21 mouse cellular contexts compared by ENCODE assay signal in the genomic region with DNA sequence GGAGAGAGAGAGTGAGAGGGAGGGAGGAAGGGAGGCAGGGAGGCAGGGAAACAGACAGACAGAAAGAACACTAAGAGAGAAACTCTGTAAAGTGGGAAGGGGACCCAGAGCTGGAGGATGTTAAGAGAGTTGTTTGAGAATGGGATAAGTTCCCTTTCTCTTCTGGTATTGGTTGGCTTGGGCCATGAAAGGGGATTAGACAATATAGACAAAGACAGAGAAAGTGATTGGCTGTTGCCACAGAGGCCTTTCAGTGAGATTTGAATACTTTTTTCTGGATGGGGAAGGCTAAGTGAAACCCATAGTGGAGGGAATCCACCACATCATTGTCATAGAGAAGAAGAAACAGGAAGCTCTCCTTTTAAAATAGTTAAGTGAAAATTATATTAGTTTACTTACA. TPM values are rescaled to one million over a fixed set of nuclear protein-coding genes. Genes with fewer than 3 reads are reported as not detected.
A peak's percentile ranks its signal among the peaks of the same experiment; 100 is the strongest.
DNase-seq lines count a peak whose midpoint lies in the region; ATAC-seq and TF ChIP-seq lines count a peak whose summit lies in the region.
"Had no signal": no experiment of that assay in that cellular context is flagged by ENCODE, and none has a peak within 500 bp of the region (broad histone marks: within the 10 kb centered on the region; RNA-seq: fewer than 3 reads in every experiment).

No protein-coding gene starts in this region.

- TF ChIP-seq CTCF in MEL (IDR thresholded peaks at IDR 0.05 in 2 of 3, conservative IDR thresholded peaks at IDR 0.05 in 1 of 3; ENCODE audit: control insufficient read depth in 1 of 3, insufficient read depth in 1 of 3, low read depth in 2 of 3, low read length in 3 of 3, poor library complexity in 1 of 3, severe bottlenecking in 1 of 3) = no peak

- no peak overlapping the region for H3K9ac ChIP-seq in midbrain, embryonic 13.5 days (replicated peaks)
- no peak overlapping the region for H3K9ac ChIP-seq in midbrain, embryonic 12.5 days (replicated peaks)
- H3K9ac ChIP-seq in midbrain, embryonic 16.5 days (ENCODE audit: low read depth, low read length) = no peak overlapping the region
- no peak overlapping the region for H3K9ac ChIP-seq in MEL (ENCODE audit: control insufficient read depth, low read depth, low read length, poor library complexity, severe bottlenecking)
- H3K9ac ChIP-seq: embryonic facial prominence, embryonic 12.5 days; forebrain, embryonic 12.5 days had no signal

- no peak for TF ChIP-seq RAD21 in MEL (IDR thresholded peaks at IDR 0.05; ENCODE audit: low read depth, low read length)

- no peak for ATAC-seq in midbrain, embryonic 13.5 days
- peak; percentile 78; the same call in 1 of the 2 replicates for ATAC-seq in midbrain, embryonic 12.5 days (ENCODE audit: low FRiP score, low read depth)
- ATAC-seq in midbrain, embryonic 16.5 days = no peak
- ATAC-seq: forebrain, embryonic 14.5 days; forebrain, embryonic 16.5 days had no signal

- TF ChIP-seq POLR2A in MEL (IDR thresholded peaks at IDR 0.05; ENCODE audit: control insufficient read depth in 1 of 2, insufficient read depth in 1 of 2, low read depth in 1 of 2, low read length in 2 of 2, poor library complexity in 1 of 2) = no peak

- no peaks in the 10 kb centered on the region for H3K36me3 ChIP-seq in midbrain, embryonic 10.5 days
- no peaks in the 10 kb centered on the region for H3K36me3 ChIP-seq in midbrain, embryonic 13.5 days
- H3K36me3 ChIP-seq in midbrain, embryonic 12.5 days = no peaks in the 10 kb centered on the region
- no peaks in the 10 kb centered on the region for H3K36me3 ChIP-seq in midbrain, embryonic 16.5 days (ENCODE audit: control insufficient read depth, insufficient read depth, low read length)
- no peaks in the 10 kb centered on the region for H3K36me3 ChIP-seq in MEL (ENCODE audit: control insufficient read depth in 1 of 2, insufficient read depth in 2 of 2, low read length in 2 of 2)
- H3K36me3 ChIP-seq: embryonic facial prominence, embryonic 10.5 days; embryonic facial prominence, embryonic 12.5 days; forebrain, embryonic 12.5 days; G1E had no signal

- H3K79me2 ChIP-seq in MEL (ENCODE audit: control insufficient read depth, insufficient read depth, low read length, poor library complexity) = no peaks in the 10 kb centered on the region

- no peak for TF ChIP-seq EP300 in MEL (IDR thresholded peaks at IDR 0.05; ENCODE audit: low read depth in 1 of 2, low read length in 2 of 2)

- peaks cover 12% of the 10 kb centered on the region for H3K4me1 ChIP-seq in midbrain, embryonic 10.5 days
- no peaks in the 10 kb centered on the region for H3K4me1 ChIP-seq in midbrain, embryonic 13.5 days (replicated peaks)
- H3K4me1 ChIP-seq in midbrain, embryonic 12.5 days = peaks cover 5% of the 10 kb centered on the region; the same call in 1 of the 2 replicates
- H3K4me1 ChIP-seq in midbrain, embryonic 16.5 days (ENCODE audit: control insufficient read depth, insufficient read depth, low read length) = no peaks in the 10 kb centered on the region
- H3K4me1 ChIP-seq in MEL (ENCODE audit: control insufficient read depth in 1 of 2, insufficient read depth in 2 of 2, low read length in 2 of 2) = no peaks in the 10 kb centered on the region
- H3K4me1 ChIP-seq: embryonic facial prominence, embryonic 12.5 days had no signal

- no peaks in the 10 kb centered on the region for H3K9me3 ChIP-seq in midbrain, embryonic 10.5 days (replicated peaks)
- H3K9me3 ChIP-seq in midbrain, embryonic 13.5 days = no peaks in the 10 kb centered on the region
- H3K9me3 ChIP-seq in midbrain, embryonic 12.5 days = no peaks in the 10 kb centered on the region
- no peaks in the 10 kb centered on the region for H3K9me3 ChIP-seq in midbrain, embryonic 16.5 days (replicated peaks; ENCODE audit: control insufficient read depth, low read length, poor library complexity, severe bottlenecking)
- no peaks in the 10 kb centered on the region for H3K9me3 ChIP-seq in MEL (replicated peaks; ENCODE audit: insufficient read depth, low read length)
- H3K9me3 ChIP-seq: embryonic facial prominence, embryonic 10.5 days; embryonic facial prominence, embryonic 12.5 days; forebrain, embryonic 12.5 days; G1E had no signal

- H3K4me3 ChIP-seq in midbrain, embryonic 10.5 days = no peak overlapping the region
- no peak overlapping the region for H3K4me3 ChIP-seq in midbrain, embryonic 13.5 days (replicated peaks)
- H3K4me3 ChIP-seq in midbrain, embryonic 12.5 days = no peak overlapping the region
- no peak overlapping the region for H3K4me3 ChIP-seq in midbrain, embryonic 16.5 days (ENCODE audit: low read depth, low read length)
- peak overlapping the region in 1 of 2 experiments; percentile 29; a peak in 1 of 4 replicates for H3K4me3 ChIP-seq in MEL (ENCODE audit: control insufficient read depth in 1 of 2, insufficient read depth in 1 of 2, low read depth in 2 of 2, low read length in 2 of 2)
- H3K4me3 ChIP-seq: embryonic facial prominence, embryonic 10.5 days; embryonic facial prominence, embryonic 12.5 days; forebrain, embryonic 12.5 days had no signal

- no peaks in the 10 kb centered on the region for H3K27me3 ChIP-seq in midbrain, embryonic 10.5 days (ENCODE audit: low read depth, poor library complexity, severe bottlenecking)
- H3K27me3 ChIP-seq in midbrain, embryonic 13.5 days = no peaks in the 10 kb centered on the region
- H3K27me3 ChIP-seq in midbrain, embryonic 12.5 days = no peaks in the 10 kb centered on the region
- no peaks in the 10 kb centered on the region for H3K27me3 ChIP-seq in midbrain, embryonic 16.5 days (ENCODE audit: control insufficient read depth, insufficient read depth, low read depth, low read length)
- H3K27me3 ChIP-seq in MEL (ENCODE audit: control insufficient read depth in 1 of 2, insufficient read depth in 2 of 2, low read length in 2 of 2) = no peaks in the 10 kb centered on the region; a peak in 1 of 4 replicates
- H3K27me3 ChIP-seq: embryonic facial prominence, embryonic 12.5 days; forebrain, embryonic 12.5 days had no signal

- no peak overlapping the region for H3K4me2 ChIP-seq in midbrain, embryonic 13.5 days (replicated peaks)
- no peak overlapping the region for H3K4me2 ChIP-seq in midbrain, embryonic 12.5 days (replicated peaks)
- H3K4me2 ChIP-seq in midbrain, embryonic 16.5 days (ENCODE audit: low read length) = no peak overlapping the region
- H3K4me2 ChIP-seq: embryonic facial prominence, embryonic 12.5 days; forebrain, embryonic 12.5 days had no signal

- DNase-seq in midbrain, embryonic 10.5 days (ENCODE audit: low spot score) = no peak
- DNase-seq in MEL (ENCODE audit: low read depth, low spot score) = peak; percentile 4
- DNase-seq in adrenal gland, postnatal 36 days = no peak
- no peak for DNase-seq in cerebellum, adult 11-12 months
- DNase-seq: adrenal gland, adult 2 months; adrenal gland, postnatal 10 days; adrenal gland, postnatal 25 days; cerebellum, adult 11 months; cerebellum, adult 2 months; cerebellum, adult 9-10 months; cerebellum, postnatal 10 days; cerebellum, postnatal 25 days had no signal

- H3K27ac ChIP-seq in midbrain, embryonic 10.5 days (replicated peaks) = peak overlapping the region; percentile 50; the same call in 1 of the 2 replicates
- H3K27ac ChIP-seq in midbrain, embryonic 13.5 days = no peak overlapping the region
- no peak overlapping the region for H3K27ac ChIP-seq in midbrain, embryonic 12.5 days (replicated peaks)
- H3K27ac ChIP-seq in midbrain, embryonic 16.5 days (ENCODE audit: low read length) = no peak overlapping the region
- H3K27ac ChIP-seq in MEL (ENCODE audit: control insufficient read depth, low read depth, low read length) = no peak overlapping the region
- H3K27ac ChIP-seq: embryonic facial prominence, embryonic 10.5 days; embryonic facial prominence, embryonic 12.5 days; forebrain, embryonic 12.5 days had no signal

TF ChIP-seq in MEL, 35 proteins besides CTCF, POLR2A, EP300 and RAD21:
- TF ChIP-seq TCF12 (IDR thresholded peaks at IDR 0.05; ENCODE audit: low read depth, low read length) (no peak), MEF2A (IDR thresholded peaks at IDR 0.05; ENCODE audit: extremely low read depth, insufficient replicate concordance, low read depth, low read length, poor library complexity, severe bottlenecking) (no peak), RCOR1 (IDR thresholded peaks at IDR 0.05; ENCODE audit: low read depth, low read length) (no peak), USF1 (IDR thresholded peaks at IDR 0.05; ENCODE audit: low read depth, low read length) (no peak), KAT2A (conservative IDR thresholded peaks at IDR 0.05; ENCODE audit: low read depth, low read length) (no peak), ZC3H11A (IDR thresholded peaks at IDR 0.05; ENCODE audit: low read depth, low read length) (no peak), ELF1 (IDR thresholded peaks at IDR 0.05; ENCODE audit: low read depth, low read length) (no peak), TBP (IDR thresholded peaks at IDR 0.05; ENCODE audit: low read depth, low read length) (no peak), ZMIZ1 (IDR thresholded peaks at IDR 0.05; ENCODE audit: low read depth, low read length) (no peak), SIN3A (IDR thresholded peaks at IDR 0.05; ENCODE audit: low read length) (no peak), MAZ (IDR thresholded peaks at IDR 0.05; ENCODE audit: low read depth, low read length) (no peak), SMC3 (IDR thresholded peaks at IDR 0.05; ENCODE audit: low read depth, low read length) (no peak), ZKSCAN1 (IDR thresholded peaks at IDR 0.05; ENCODE audit: low read depth, low read length) (no peak), MYC (IDR thresholded peaks at IDR 0.05; ENCODE audit: low read depth, low read length) (no peak), MYB (IDR thresholded peaks at IDR 0.05; ENCODE audit: low read depth, low read length) (no peak), USF2 (IDR thresholded peaks at IDR 0.05; ENCODE audit: borderline replicate concordance in 1 of 2, insufficient read depth in 1 of 2, low read depth in 1 of 2, low read length in 2 of 2) (no peak), MXI1 (IDR thresholded peaks at IDR 0.05; ENCODE audit: low read depth, low read length) (no peak), NELFE (IDR thresholded peaks at IDR 0.05; ENCODE audit: low read depth, low read length) (no peak), BHLHE40 (IDR thresholded peaks at IDR 0.05; ENCODE audit: borderline replicate concordance, low read depth, low read length) (no peak)

RNA-seq across cellular contexts. Expression of a gene that starts 50.3 kb away (rescaled TPM):
- 29.8 and 30.0 TPM in 2 replicates for polyA plus RNA-seq in midbrain, embryonic 10.5 days (2016; fragmentation: Nextera tagmentation; extraction: Ambion mirVana)
- 25.0 and 30.4 TPM in 2 replicates for polyA plus RNA-seq in midbrain, embryonic 13.5 days (2015; fragmentation: Nextera tagmentation; extraction: Ambion mirVana)
- polyA plus RNA-seq in midbrain, embryonic 12.5 days (2016; fragmentation: Nextera tagmentation; extraction: Ambion mirVana) = 29.2 and 30.2 TPM in 2 replicates
- polyA plus RNA-seq in midbrain, embryonic 16.5 days (2015; fragmentation: Nextera tagmentation; extraction: Ambion mirVana) = 36.3 and 39.2 TPM in 2 replicates
- 15.0 and 20.0 TPM in 2 replicates for total RNA-seq in MEL (2012; rRNA removed)
- 10 to 100 TPM in 1 of 2 experiments, not detected in 1; 17.0 TPM for polyA plus RNA-seq in MEL (2012; ENCODE audit: insufficient read depth in 1 of 2, insufficient read length in 2 of 2, low read depth in 1 of 2, low replicate concordance in 2 of 2, missing spikeins in 1 of 2)
- 10 to 100 TPM; 18.0 to 22.0 TPM for total RNA-seq in adrenal gland, postnatal 36 days (2021)
